Mouse (Mus musculus) hindbrain, embryonic 13.5 days (tissue): ENCODE data around the gene St5. TPM values are rescaled to one million over a fixed set of nuclear protein-coding genes. Genes with fewer than 3 reads are reported as not detected.

Source experiments
- ATAC-seq: fragments of 200-750 bp; cut with Nextera tagmentation; 2 replicates; pipeline ENCODE4 v1.8.0; 2017; ENCODE audit warnings: moderate TSS enrichment; ENCODE audit not compliant: low FRiP score
- H3K27ac ChIP-seq: fragments of 300-500 bp; sonication (generic); 2 replicates; pipeline ENCODE4 v1.5.1; 2015; ENCODE audit warnings: inconsistent platforms, mild to moderate bottlenecking, moderate library complexity
- H3K27me3 ChIP-seq: fragments of 300-500 bp; sonication (generic); 2 replicates; pipeline ENCODE4 v1.6.1; 2015; ENCODE audit warnings: mild to moderate bottlenecking, inconsistent platforms
- H3K36me3 ChIP-seq: fragments of 300-500 bp; sonication (generic); 2 replicates; pipeline ENCODE4 v1.6.1; 2015; ENCODE audit warnings: mild to moderate bottlenecking, inconsistent platforms
- H3K4me1 ChIP-seq: fragments of 300-500 bp; sonication (generic); replicated peaks from 2 replicates; pipeline ENCODE4 v1.6.1; 2015; ENCODE audit warnings: inconsistent platforms
- H3K4me2 ChIP-seq: fragments of 300-500 bp; sonication (generic); 2 replicates; pipeline ENCODE4 v1.6.1; 2015; ENCODE audit warnings: inconsistent platforms, mild to moderate bottlenecking, moderate library complexity
- H3K4me3 ChIP-seq: fragments of 300-500 bp; sonication (generic); 2 replicates; pipeline ENCODE4 v1.5.1; 2015; ENCODE audit warnings: mild to moderate bottlenecking, inconsistent platforms
- H3K9ac ChIP-seq: fragments of 300-500 bp; sonication (generic); 2 replicates; pipeline ENCODE4 v1.6.1; 2015; ENCODE audit warnings: mild to moderate bottlenecking, inconsistent platforms
- H3K9me3 ChIP-seq: fragments of 300-500 bp; sonication (generic); 2 replicates; pipeline ENCODE4 v1.6.1; 2016; ENCODE audit warnings: inconsistent platforms
- WGBS: fragments of 180-500 bp; shearing (Covaris S2); methylation state at CpG from one replicate; pipeline ENCODE4 v1.1.7; 2015; 5-methylcytosine and 5-hydroxymethylcytosine counted together
- polyA plus RNA-seq: library from polyadenylated mRNA; unstranded; fragments of >200 nt; fragmentation: Nextera tagmentation; extraction: Ambion mirVana; gene quantifications from 2 replicates; pipeline ENCODE4 v1.2.1, GENCODE M21; 2015

St5 gene
- polyA plus RNA-seq, 1 experiment from 2014 or later, result 25.6 TPM

GRCm38 (mm10) chr7:109629871-109630778 is 73.3 kb downstream of the St5 start:
- H3K27ac ChIP-seq, result no peak overlapping the region
- no peak for ATAC-seq
- H3K4me1 ChIP-seq, result peaks cover 8% of the 10 kb centered on the region; the same call in 1 of the 2 replicates
- H3K9me3 ChIP-seq, result no peaks in the 10 kb centered on the region
- no peak overlapping the region for H3K4me3 ChIP-seq
- no peaks in the 10 kb centered on the region for H3K36me3 ChIP-seq
- WGBS, result 88% methylated on average over 7 of the region's 7 CpGs
- no peak overlapping the region for H3K4me2 ChIP-seq
- no peak overlapping the region for H3K9ac ChIP-seq
- H3K27me3 ChIP-seq, result no peaks in the 10 kb centered on the region

GRCm38 (mm10) chr7:109628935-109629609 is 74.3 kb downstream of the St5 start:
- no peak for ATAC-seq
- Histone ChIP-seq H3K4me3 (no peak overlapping the region), H3K27me3 (no peaks in the 10 kb centered on the region), H3K27ac (peak overlapping the region; percentile 30; the same call in 1 of the 2 replicates), H3K9me3 (no peaks in the 10 kb centered on the region), H3K36me3 (no peaks in the 10 kb centered on the region), H3K4me1 (peaks cover 8% of the 10 kb centered on the region; the same call in 1 of the 2 replicates), H3K4me2 (no peak overlapping the region), H3K9ac (no peak overlapping the region)
- 34% methylated on average over 9 of the region's 9 CpGs for WGBS

- no peak for ATAC-seq
- Histone ChIP-seq H3K4me1 (peaks cover 8% of the 10 kb centered on the region; the same call in 1 of the 2 replicates), H3K36me3 (no peaks in the 10 kb centered on the region), H3K4me2 (no peak overlapping the region), H3K9me3 (no peaks in the 10 kb centered on the region), H3K9ac (no peak overlapping the region), H3K4me3 (no peak overlapping the region), H3K27me3 (no peaks in the 10 kb centered on the region), H3K27ac (no peak overlapping the region)
- 92% methylated on average over 2 of the region's 2 CpGs for WGBS
Measured at GRCm38 (mm10) chr7:109627851-109628250, 75.6 kb downstream of the St5 start.

- no peak overlapping the region for H3K4me3 ChIP-seq
- no peak overlapping the region for H3K27ac ChIP-seq
- ATAC-seq, result no peak
- H3K36me3 ChIP-seq, result no peaks in the 10 kb centered on the region
- 0 out of 2 replicates have a peak overlapping the region, but pooled peaks have one; percentile 13 for H3K9ac ChIP-seq
- peaks cover 4% of the 10 kb centered on the region for H3K4me1 ChIP-seq
- WGBS, result 90% methylated on average over 9 of the region's 9 CpGs
- H3K4me2 ChIP-seq, result no peak overlapping the region
- no peaks in the 10 kb centered on the region for H3K27me3 ChIP-seq
- no peaks in the 10 kb centered on the region for H3K9me3 ChIP-seq
Measured at GRCm38 (mm10) chr7:109622234-109622838, 81.1 kb downstream of the St5 start.

- WGBS, result 56% methylated on average over 2 of the region's 2 CpGs
- H3K9me3 ChIP-seq, result no peaks in the 10 kb centered on the region
- H3K4me1 ChIP-seq, result peaks cover 17% of the 10 kb centered on the region
- H3K27ac ChIP-seq, result no peak overlapping the region
- no peak overlapping the region for H3K9ac ChIP-seq
- no peaks in the 10 kb centered on the region for H3K27me3 ChIP-seq
- no peak overlapping the region for H3K4me2 ChIP-seq
- H3K4me3 ChIP-seq, result no peak overlapping the region
- ATAC-seq, result no peak
- no peaks in the 10 kb centered on the region for H3K36me3 ChIP-seq
Measured at GRCm38 (mm10) chr7:109620967-109621366, 82.4 kb downstream of the St5 start.

GRCm38 (mm10) chr7:109620288-109620687 is 83.1 kb downstream of the St5 start:
- no peaks in the 10 kb centered on the region for H3K27me3 ChIP-seq
- no peaks in the 10 kb centered on the region for H3K36me3 ChIP-seq
- no peaks in the 10 kb centered on the region for H3K9me3 ChIP-seq
- ATAC-seq, result no peak
- H3K9ac ChIP-seq, result no peak overlapping the region
- H3K4me1 ChIP-seq, result peaks cover 24% of the 10 kb centered on the region
- 85% methylated on average over 3 of the region's 3 CpGs for WGBS
- H3K4me2 ChIP-seq, result no peak overlapping the region
- no peak overlapping the region for H3K27ac ChIP-seq
- H3K4me3 ChIP-seq, result no peak overlapping the region

- Histone ChIP-seq H3K4me2 (no peak overlapping the region), H3K27me3 (no peaks in the 10 kb centered on the region), H3K9ac (no peak overlapping the region), H3K4me1 (peaks cover 33% of the 10 kb centered on the region), H3K4me3 (no peak overlapping the region), H3K27ac (no peak overlapping the region), H3K9me3 (no peaks in the 10 kb centered on the region), H3K36me3 (no peaks in the 10 kb centered on the region)
- no peak for ATAC-seq
- WGBS, result 24% methylated on average over 6 of the region's 6 CpGs
Measured at GRCm38 (mm10) chr7:109618721-109619120, 84.7 kb downstream of the St5 start.

- Histone ChIP-seq H3K9me3 (no peaks in the 10 kb centered on the region), H3K27me3 (no peaks in the 10 kb centered on the region), H3K4me3 (no peak overlapping the region), H3K4me1 (peaks cover 39% of the 10 kb centered on the region), H3K9ac (no peak overlapping the region), H3K4me2 (no peak overlapping the region), H3K36me3 (no peaks in the 10 kb centered on the region), H3K27ac (no peak overlapping the region)
- no peak for ATAC-seq
- WGBS, result 73% methylated on average over 3 of the region's 3 CpGs
Measured at GRCm38 (mm10) chr7:109617838-109618237, 85.6 kb downstream of the St5 start.

GRCm38 (mm10) chr7:109616034-109616979 is 87.1 kb downstream of the St5 start:
- Histone ChIP-seq H3K9ac (peak overlapping the region; percentile 61), H3K4me1 (peaks cover 52% of the 10 kb centered on the region), H3K36me3 (no peaks in the 10 kb centered on the region), H3K9me3 (no peaks in the 10 kb centered on the region), H3K4me3 (peak overlapping the region; percentile 40), H3K27me3 (no peaks in the 10 kb centered on the region), H3K4me2 (peak overlapping the region; percentile 60), H3K27ac (peak overlapping the region; percentile 82)
- 3% methylated on average over 25 of the region's 25 CpGs for WGBS
- peak; percentile 98 for ATAC-seq

- Histone ChIP-seq H3K4me2 (peak overlapping the region; percentile 60), H3K9ac (peak overlapping the region; percentile 61), H3K27me3 (no peaks in the 10 kb centered on the region), H3K4me1 (peaks cover 52% of the 10 kb centered on the region), H3K27ac (peak overlapping the region; percentile 82), H3K4me3 (peak overlapping the region; percentile 40), H3K36me3 (no peaks in the 10 kb centered on the region), H3K9me3 (no peaks in the 10 kb centered on the region)
- WGBS, result 32% methylated on average over 4 of the region's 4 CpGs
- no peak for ATAC-seq
Measured at GRCm38 (mm10) chr7:109615601-109616000, 87.8 kb downstream of the St5 start.

- H3K27ac ChIP-seq, result peak overlapping the region; percentile 82
- H3K4me1 ChIP-seq, result peaks cover 55% of the 10 kb centered on the region
- ATAC-seq, result no peak
- no peaks in the 10 kb centered on the region for H3K36me3 ChIP-seq
- WGBS, result 11% methylated on average over 4 of the region's 4 CpGs
- H3K9me3 ChIP-seq, result no peaks in the 10 kb centered on the region
- peak overlapping the region; percentile 61 for H3K9ac ChIP-seq
- peak overlapping the region; percentile 40 for H3K4me3 ChIP-seq
- H3K27me3 ChIP-seq, result no peaks in the 10 kb centered on the region
- peak overlapping the region; percentile 60 for H3K4me2 ChIP-seq
Measured at GRCm38 (mm10) chr7:109614939-109615338, 88.5 kb downstream of the St5 start.
